Mouse (Mus musculus) midbrain, embryonic 13.5 days (tissue): ENCODE measurements at regions not wholly inside any gene's neighbourhood (a gene's known extent, or its start where the extent isn't known, plus 50 kb on each side); places are given as distances from the start of the nearest gene placed in this dataset.
"Not testable (repeated sequence)": the region's sequence is repeated elsewhere in the genome, so short reads cannot be mapped to it uniquely, and the experiment has no call there.

Source experiments
- ATAC-seq: fragments of 200-750 bp; cut with Nextera tagmentation; 2 replicates; pipeline ENCODE4 v1.8.0; 2017; ENCODE audit warnings: mild to moderate bottlenecking, moderate TSS enrichment, moderate library complexity
- H3K27ac ChIP-seq: fragments of 300-500 bp; sonication (generic); 2 replicates; pipeline ENCODE4 v1.5.1; 2015; ENCODE audit warnings: inconsistent platforms, mild to moderate bottlenecking, moderate library complexity
- H3K27me3 ChIP-seq: fragments of 300-500 bp; sonication (generic); 2 replicates; pipeline ENCODE4 v1.6.1; 2015; ENCODE audit warnings: mild to moderate bottlenecking, inconsistent platforms
- H3K36me3 ChIP-seq: fragments of 300-500 bp; sonication (generic); 2 replicates; pipeline ENCODE4 v1.6.1; 2015; ENCODE audit warnings: mild to moderate bottlenecking, inconsistent platforms
- H3K4me1 ChIP-seq: fragments of 300-500 bp; sonication (generic); replicated peaks from 2 replicates; pipeline ENCODE4 v1.6.1; 2015; ENCODE audit warnings: inconsistent platforms
- H3K4me2 ChIP-seq: fragments of 300-500 bp; sonication (generic); replicated peaks from 2 replicates; pipeline ENCODE4 v1.6.1; 2015; ENCODE audit warnings: moderate library complexity, mild to moderate bottlenecking, inconsistent platforms
- H3K4me3 ChIP-seq: fragments of 300-500 bp; sonication (generic); replicated peaks from 2 replicates; pipeline ENCODE4 v1.5.1; 2015; ENCODE audit warnings: mild to moderate bottlenecking, inconsistent platforms
- H3K9ac ChIP-seq: fragments of 300-500 bp; sonication (generic); replicated peaks from 2 replicates; pipeline ENCODE4 v1.6.1; 2015; ENCODE audit warnings: mild to moderate bottlenecking, inconsistent platforms
- H3K9me3 ChIP-seq: fragments of 300-500 bp; sonication (generic); 2 replicates; pipeline ENCODE4 v1.6.1; 2016; ENCODE audit warnings: mild to moderate bottlenecking, inconsistent platforms
- WGBS: fragments of 180-500 bp; shearing (Covaris S2); methylation state at CpG from one replicate; pipeline ENCODE4 v1.1.7; 2015; 5-methylcytosine and 5-hydroxymethylcytosine counted together

- WGBS: 52% methylated on average over 4 of the region's 4 CpGs
- ATAC-seq: no peak
Observed at GRCm38 (mm10) chr12:98144464-98144863, 114.8 kb downstream of the Galc start.

GRCm38 (mm10) chr12:98143170-98143569 lies 116.1 kb downstream of the Galc start:
- H3K36me3 ChIP-seq: no peaks in the 10 kb centered on the region
- no peaks in the 10 kb centered on the region for H3K9me3 ChIP-seq
- H3K4me3 ChIP-seq: no peak overlapping the region
- H3K27ac ChIP-seq: no peak overlapping the region
- H3K9ac ChIP-seq: no peak overlapping the region
- no peak for ATAC-seq
- H3K4me1 ChIP-seq: no peaks in the 10 kb centered on the region
- no peaks in the 10 kb centered on the region for H3K27me3 ChIP-seq
- no peak overlapping the region for H3K4me2 ChIP-seq
- WGBS: 84% methylated on average over 1 of the region's 1 CpGs

More at GRCm38 (mm10) chr12:98144464-98144863, 114.8 kb downstream of the Galc start:
- H3K4me1 ChIP-seq: 0 out of 2 replicates have a peak, but pooled peaks cover 4% of the 10 kb centered on the region
- H3K27me3 ChIP-seq: no peaks in the 10 kb centered on the region
- no peak overlapping the region for H3K4me2 ChIP-seq
- no peak overlapping the region for H3K9ac ChIP-seq
- no peak overlapping the region for H3K4me3 ChIP-seq
- no peak overlapping the region for H3K27ac ChIP-seq
- H3K36me3 ChIP-seq: no peaks in the 10 kb centered on the region
- H3K9me3 ChIP-seq: no peaks in the 10 kb centered on the region

GRCm38 (mm10) chr12:98139906-98140305 lies 119.4 kb downstream of the Galc start:
- not testable (repeated sequence) for H3K9me3 ChIP-seq, H3K27me3 ChIP-seq, H3K9ac ChIP-seq, H3K36me3 ChIP-seq, H3K4me2 ChIP-seq, H3K4me3 ChIP-seq, ATAC-seq, H3K27ac ChIP-seq, H3K4me1 ChIP-seq
- WGBS: 73% methylated on average over 3 of the region's 3 CpGs

- 65% methylated on average over 5 of the region's 5 CpGs for WGBS
- H3K4me3 ChIP-seq: no peak overlapping the region
- H3K36me3 ChIP-seq: no peaks in the 10 kb centered on the region
- H3K9ac ChIP-seq: no peak overlapping the region
- H3K9me3 ChIP-seq: no peaks in the 10 kb centered on the region
- no peak for ATAC-seq
- H3K27ac ChIP-seq: no peak overlapping the region
- no peaks in the 10 kb centered on the region for H3K4me1 ChIP-seq
- H3K4me2 ChIP-seq: no peak overlapping the region
- no peaks in the 10 kb centered on the region for H3K27me3 ChIP-seq
Observed at GRCm38 (mm10) chr12:98131276-98131675, 128.0 kb downstream of the Galc start.

- 64% methylated on average over 3 of the region's 3 CpGs for WGBS
Observed at GRCm38 (mm10) chr12:98123541-98123940, 135.7 kb downstream of the Galc start.

GRCm38 (mm10) chr12:98108039-98108438 lies 151.2 kb downstream of the Galc start:
- 90% methylated on average over 9 of the region's 9 CpGs for WGBS
- H3K9ac ChIP-seq: no peak overlapping the region
- no peak overlapping the region for H3K4me2 ChIP-seq
- peaks cover 2% of the 10 kb centered on the region; the same call in 1 of the 2 replicates for H3K9me3 ChIP-seq
- no peaks in the 10 kb centered on the region for H3K36me3 ChIP-seq
- H3K4me3 ChIP-seq: no peak overlapping the region
- H3K27me3 ChIP-seq: no peaks in the 10 kb centered on the region
- peaks cover 5% of the 10 kb centered on the region; the same call in 1 of the 2 replicates for H3K4me1 ChIP-seq
- no peak overlapping the region for H3K27ac ChIP-seq
- no peak for ATAC-seq

More at GRCm38 (mm10) chr12:98123541-98123940, 135.7 kb downstream of the Galc start:
- no peaks in the 10 kb centered on the region for H3K36me3 ChIP-seq
- no peaks in the 10 kb centered on the region for H3K9me3 ChIP-seq
- H3K27ac ChIP-seq: no peak overlapping the region
- no peaks in the 10 kb centered on the region for H3K4me1 ChIP-seq
- no peak for ATAC-seq
- no peaks in the 10 kb centered on the region for H3K27me3 ChIP-seq
- H3K9ac ChIP-seq: no peak overlapping the region
- no peak overlapping the region for H3K4me3 ChIP-seq
- H3K4me2 ChIP-seq: no peak overlapping the region

GRCm38 (mm10) chr12:98106789-98107684 lies 152.2 kb downstream of the Galc start:
- H3K9ac ChIP-seq: no peak overlapping the region
- peaks cover 5% of the 10 kb centered on the region; the same call in 1 of the 2 replicates for H3K4me1 ChIP-seq
- H3K36me3 ChIP-seq: no peaks in the 10 kb centered on the region
- peak overlapping the region; percentile 44 for H3K27ac ChIP-seq
- no peaks in the 10 kb centered on the region for H3K27me3 ChIP-seq
- WGBS: 49% methylated on average over 10 of the region's 10 CpGs
- H3K4me2 ChIP-seq: no peak overlapping the region
- ATAC-seq: peak; percentile 68; the same call in 1 of the 2 replicates
- peaks cover 2% of the 10 kb centered on the region; the same call in 1 of the 2 replicates for H3K9me3 ChIP-seq
- H3K4me3 ChIP-seq: no peak overlapping the region

- ATAC-seq: no peak
- H3K27ac ChIP-seq: peak overlapping the region; percentile 44; the same call in 1 of the 2 replicates
- H3K9me3 ChIP-seq: peaks cover 2% of the 10 kb centered on the region; the same call in 1 of the 2 replicates
- no peaks in the 10 kb centered on the region for H3K36me3 ChIP-seq
- peaks cover 5% of the 10 kb centered on the region; the same call in 1 of the 2 replicates for H3K4me1 ChIP-seq
- no peak overlapping the region for H3K4me3 ChIP-seq
- whole genome bisulfite sequencing: 48% methylated on average over 3 of the region's 3 CpGs
- no peak overlapping the region for H3K9ac ChIP-seq
- no peak overlapping the region for H3K4me2 ChIP-seq
- no peaks in the 10 kb centered on the region for H3K27me3 ChIP-seq
Observed at GRCm38 (mm10) chr12:98106151-98106788, 153.0 kb downstream of the Galc start.

GRCm38 (mm10) chr12:98105749-98106148 lies 153.5 kb downstream of the Galc start:
- Histone ChIP-seq H3K36me3 (no peaks in the 10 kb centered on the region), H3K4me2 (no peak overlapping the region), H3K27ac (no peak overlapping the region), H3K4me3 (no peak overlapping the region), H3K4me1 (peaks cover 5% of the 10 kb centered on the region; the same call in 1 of the 2 replicates), H3K9me3 (peaks cover 2% of the 10 kb centered on the region; the same call in 1 of the 2 replicates), H3K9ac (no peak overlapping the region), H3K27me3 (no peaks in the 10 kb centered on the region)
- no peak for ATAC-seq

GRCm38 (mm10) chr12:98090171-98090570 lies 169.1 kb downstream of the Galc start:
- H3K36me3 ChIP-seq: no peaks in the 10 kb centered on the region
- H3K27me3 ChIP-seq: no peaks in the 10 kb centered on the region
- no peak for ATAC-seq
- no peaks in the 10 kb centered on the region for H3K9me3 ChIP-seq
- H3K4me3 ChIP-seq: no peak overlapping the region
- no peak overlapping the region for H3K27ac ChIP-seq
- H3K9ac ChIP-seq: no peak overlapping the region
- WGBS: 64% methylated on average over 5 of the region's 5 CpGs
- no peaks in the 10 kb centered on the region for H3K4me1 ChIP-seq
- no peak overlapping the region for H3K4me2 ChIP-seq

GRCm38 (mm10) chr12:98078351-98078750 lies 180.9 kb downstream of the Galc start:
- H3K4me2 ChIP-seq: no peak overlapping the region
- no peaks in the 10 kb centered on the region for H3K4me1 ChIP-seq
- H3K9ac ChIP-seq: no peak overlapping the region
- H3K36me3 ChIP-seq: no peaks in the 10 kb centered on the region
- H3K4me3 ChIP-seq: no peak overlapping the region
- no peaks in the 10 kb centered on the region for H3K27me3 ChIP-seq
- no peak for ATAC-seq
- H3K9me3 ChIP-seq: no peaks in the 10 kb centered on the region
- no peak overlapping the region for H3K27ac ChIP-seq
- WGBS: 93% methylated on average over 1 of the region's 1 CpGs

GRCm38 (mm10) chr12:98075580-98075979 lies 183.7 kb downstream of the Galc start:
- 95% methylated on average over 2 of the region's 2 CpGs for WGBS
- H3K4me2 ChIP-seq: no peak overlapping the region
- ATAC-seq: no peak
- no peak overlapping the region for H3K27ac ChIP-seq
- no peaks in the 10 kb centered on the region for H3K27me3 ChIP-seq
- no peaks in the 10 kb centered on the region for H3K4me1 ChIP-seq
- no peaks in the 10 kb centered on the region for H3K36me3 ChIP-seq
- H3K4me3 ChIP-seq: no peak overlapping the region
- no peaks in the 10 kb centered on the region for H3K9me3 ChIP-seq
- H3K9ac ChIP-seq: no peak overlapping the region
